Mouse (Mus musculus) embryonic fibroblast, embryonic 13.5 days (primary cell): Measurements from ENCODE around the gene Ebf1.

Experiments used
- CTCF ChIP-seq: IDR thresholded peaks from 2 replicates; pipeline ENCODE4 v1.5.1; 2011; ENCODE audit warnings: mild to moderate bottlenecking, control low read depth, low read length, moderate library complexity, borderline replicate concordance; ENCODE audit not compliant: insufficient read depth
- POLR2A ChIP-seq: IDR thresholded peaks from 2 replicates; pipeline ENCODE4 v1.6.1; 2011; ENCODE audit warnings: low read depth, mild to moderate bottlenecking, control low read depth, low read length, moderate library complexity

DNA sequence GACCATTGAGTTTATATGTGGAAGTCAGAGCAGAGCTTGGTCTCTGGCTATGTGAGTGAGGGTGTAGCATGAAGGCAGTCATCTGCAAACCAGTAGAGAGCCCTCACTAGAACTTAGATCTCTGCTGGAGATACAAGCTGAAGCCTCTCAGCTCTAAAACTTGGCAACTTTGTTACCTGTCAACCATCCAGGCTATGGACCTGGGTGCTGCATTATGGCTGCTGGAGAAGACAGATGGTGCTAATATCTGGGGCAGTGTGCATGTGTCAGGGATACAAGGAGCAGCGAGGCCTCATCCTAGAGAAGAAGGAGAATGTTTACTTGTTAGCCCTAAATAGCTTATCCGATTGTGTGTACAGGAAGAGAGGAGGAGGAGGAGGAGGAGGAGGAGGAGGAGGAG lies 159.4 kb downstream of the Ebf1 start:
- TF ChIP-seq POLR2A: no peak
- no peak for TF ChIP-seq CTCF
